Mouse (Mus musculus): ENCODE data around the gene Cbx4. TPM values are rescaled to one million over a fixed set of nuclear protein-coding genes. Genes with fewer than 3 reads are reported as not detected.
"Not testable (repeated sequence)": the region's sequence is repeated elsewhere in the genome, so short reads cannot be mapped to it uniquely, and the experiment has no call there.

Gene Cbx4
- polyA plus RNA-seq, 1 experiment from 2014 or later, result 7.0 TPM

DNA sequence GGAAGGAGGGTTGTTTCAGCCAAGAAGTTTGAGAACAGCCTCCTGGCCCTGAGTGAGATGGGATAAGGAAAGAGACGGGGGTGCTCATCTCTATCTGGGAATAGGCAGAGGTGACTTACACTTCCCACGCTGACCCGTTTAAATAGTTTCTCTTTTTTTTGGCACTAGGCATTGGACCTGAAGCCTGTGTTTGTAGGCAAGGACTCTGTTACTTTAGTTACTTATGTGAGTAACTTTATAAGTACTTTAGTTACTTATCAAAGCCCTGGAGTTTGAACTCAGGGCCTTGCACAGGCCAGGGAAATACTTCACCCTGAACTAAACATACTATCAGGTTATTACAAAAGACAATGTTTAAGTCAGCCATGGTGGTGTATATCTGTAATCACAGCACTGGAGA is 18.0 kb upstream of the Cbx4 start:
- H3K4me3 ChIP-seq (ENCODE audit: low read depth, low read length), result no peak overlapping the region
- ATAC-seq (replicated peaks; ENCODE audit: low FRiP score), result no peak
- no peak overlapping the region for H3K27ac ChIP-seq (ENCODE audit: low read depth, low read length)
- WGBS, result 84% methylated on average over 3 of the region's 3 CpGs
- H3K27me3 ChIP-seq (ENCODE audit: control insufficient read depth, insufficient read depth, low read length), result no peaks in the 10 kb centered on the region
- H3K4me2 ChIP-seq (ENCODE audit: low read depth, low read length, severe bottlenecking), result no peak overlapping the region
- H3K9ac ChIP-seq (ENCODE audit: low read length), result no peak overlapping the region
- no peaks in the 10 kb centered on the region for H3K36me3 ChIP-seq (ENCODE audit: control insufficient read depth, insufficient read depth, low read length)
- no peaks in the 10 kb centered on the region for H3K9me3 ChIP-seq (ENCODE audit: control insufficient read depth, low read length)
- 0 out of 2 replicates have a peak, but pooled peaks cover 4% of the 10 kb centered on the region for H3K4me1 ChIP-seq (replicated peaks; ENCODE audit: control insufficient read depth, insufficient read depth, low read length)
- DNase-seq (ENCODE audit: low spot score), result no peak

DNA sequence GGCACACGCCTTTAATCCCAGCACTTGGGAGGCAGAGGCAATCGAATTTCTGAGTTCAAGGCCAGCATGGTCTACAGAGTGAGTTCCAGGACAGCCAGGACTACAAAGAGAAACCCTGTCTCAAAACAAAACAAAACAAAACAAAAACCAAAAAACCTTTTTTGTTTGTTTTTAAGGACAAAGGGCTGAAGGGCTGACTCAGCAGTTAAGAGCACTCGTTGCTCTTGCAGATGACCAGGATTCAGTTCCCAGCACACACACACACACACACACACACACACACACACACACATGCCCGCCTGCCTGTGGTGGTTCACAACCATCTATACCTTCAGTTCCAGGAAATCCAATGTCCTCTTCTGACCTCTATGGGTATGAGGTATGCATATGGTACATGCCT is 14.3 kb upstream of the Cbx4 start:
- not testable (repeated sequence) for H3K27ac ChIP-seq (ENCODE audit: low read depth, low read length); H3K27me3 ChIP-seq (ENCODE audit: control insufficient read depth, insufficient read depth, low read length); H3K4me2 ChIP-seq (ENCODE audit: low read depth, low read length, severe bottlenecking); ATAC-seq (replicated peaks; ENCODE audit: low FRiP score); H3K9ac ChIP-seq (ENCODE audit: low read length); H3K4me3 ChIP-seq (ENCODE audit: low read depth, low read length); H3K36me3 ChIP-seq (ENCODE audit: control insufficient read depth, insufficient read depth, low read length); H3K9me3 ChIP-seq (ENCODE audit: control insufficient read depth, low read length); H3K4me1 ChIP-seq (replicated peaks; ENCODE audit: control insufficient read depth, insufficient read depth, low read length); DNase-seq (ENCODE audit: low spot score)
- 77% methylated on average over 4 of the region's 4 CpGs for WGBS

DNA sequence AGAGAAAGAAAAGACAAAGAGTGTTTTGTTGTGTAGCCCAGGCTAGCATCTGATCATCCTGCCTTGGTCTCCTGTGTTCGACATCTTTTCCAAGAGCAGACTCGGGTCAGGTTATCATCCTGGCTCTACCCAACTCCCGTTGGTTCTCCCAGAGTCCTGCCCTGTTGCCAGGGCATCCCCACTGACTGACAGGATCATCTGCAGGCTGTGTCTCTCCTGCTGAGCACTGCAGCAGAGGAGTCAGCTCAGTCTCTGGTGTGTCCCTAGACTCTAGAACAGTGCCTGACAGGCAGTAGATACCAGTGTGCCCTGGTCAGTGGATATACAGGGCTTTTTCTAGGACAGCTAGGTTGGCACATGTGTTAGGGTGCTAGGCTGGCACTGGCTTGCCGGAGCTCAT is 12.2 kb upstream of the Cbx4 start:
- Histone ChIP-seq H3K9ac (ENCODE audit: low read length) (no peak overlapping the region), H3K4me2 (ENCODE audit: low read depth, low read length, severe bottlenecking) (no peak overlapping the region), H3K9me3 (ENCODE audit: control insufficient read depth, low read length) (no peaks in the 10 kb centered on the region), H3K36me3 (ENCODE audit: control insufficient read depth, insufficient read depth, low read length) (no peaks in the 10 kb centered on the region), H3K27me3 (ENCODE audit: control insufficient read depth, insufficient read depth, low read length) (no peaks in the 10 kb centered on the region), H3K4me3 (ENCODE audit: low read depth, low read length) (no peak overlapping the region), H3K27ac (ENCODE audit: low read depth, low read length) (no peak overlapping the region), H3K4me1 (replicated peaks; ENCODE audit: control insufficient read depth, insufficient read depth, low read length) (no peaks in the 10 kb centered on the region)
- ATAC-seq (replicated peaks; ENCODE audit: low FRiP score), result no peak
- WGBS, result 71% methylated on average over 4 of the region's 4 CpGs
- no peak for DNase-seq (ENCODE audit: low spot score)

DNA sequence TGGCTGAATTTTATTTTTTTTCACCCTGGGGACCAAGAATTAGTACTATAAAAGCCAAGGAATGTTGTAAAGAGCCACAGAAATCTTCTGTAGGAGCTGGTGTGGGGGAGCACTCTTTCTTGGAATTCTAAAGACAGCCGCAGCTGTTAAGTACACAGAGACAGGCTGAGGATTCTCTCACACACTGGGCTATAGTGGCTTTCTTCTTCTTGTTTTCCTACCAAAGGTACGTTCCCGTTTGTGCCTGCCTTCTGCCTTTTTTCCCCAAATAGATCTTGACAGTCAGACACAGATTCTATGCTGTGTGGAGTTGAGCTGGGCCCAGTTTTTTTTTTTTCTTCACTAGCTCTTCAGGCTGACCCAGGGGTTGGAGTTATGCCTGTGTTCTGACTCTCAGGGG is 9.4 kb upstream of the Cbx4 start:
- no peak overlapping the region for H3K4me2 ChIP-seq (ENCODE audit: low read depth, low read length, severe bottlenecking)
- 62% methylated on average over 3 of the region's 3 CpGs for WGBS
- peaks cover 5% of the 10 kb centered on the region for H3K4me1 ChIP-seq (replicated peaks; ENCODE audit: control insufficient read depth, insufficient read depth, low read length)
- H3K36me3 ChIP-seq (ENCODE audit: control insufficient read depth, insufficient read depth, low read length), result no peaks in the 10 kb centered on the region
- H3K9me3 ChIP-seq (ENCODE audit: control insufficient read depth, low read length), result no peaks in the 10 kb centered on the region
- H3K27me3 ChIP-seq (ENCODE audit: control insufficient read depth, insufficient read depth, low read length), result peaks cover 13% of the 10 kb centered on the region
- H3K27ac ChIP-seq (ENCODE audit: low read depth, low read length), result no peak overlapping the region
- H3K9ac ChIP-seq (ENCODE audit: low read length), result no peak overlapping the region
- DNase-seq (ENCODE audit: low spot score), result no peak
- no peak for ATAC-seq (replicated peaks; ENCODE audit: low FRiP score)
- no peak overlapping the region for H3K4me3 ChIP-seq (ENCODE audit: low read depth, low read length)

DNA sequence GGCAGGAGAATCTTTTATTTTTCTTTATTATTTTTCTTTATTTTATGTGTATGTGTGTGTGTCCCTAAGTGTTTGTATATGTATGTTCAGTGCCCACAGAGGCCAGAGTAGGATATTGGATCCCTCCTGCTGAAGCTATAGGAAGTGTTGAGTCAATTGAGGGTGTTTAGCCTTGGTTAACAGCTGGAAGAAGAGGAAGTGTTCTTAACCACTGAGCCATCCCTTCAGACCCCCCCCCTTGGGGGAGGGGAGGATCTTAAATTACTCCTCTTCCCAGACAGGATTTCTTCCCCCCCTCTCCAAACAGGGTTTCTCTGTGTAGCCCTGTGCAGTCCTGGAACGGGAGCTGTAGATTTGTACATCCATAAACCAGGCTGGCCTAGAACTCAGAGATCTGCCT is 7.3 kb upstream of the Cbx4 start:
- ATAC-seq (replicated peaks; ENCODE audit: low FRiP score), result no peak
- Histone ChIP-seq H3K4me3 (ENCODE audit: low read depth, low read length) (no peak overlapping the region), H3K36me3 (ENCODE audit: control insufficient read depth, insufficient read depth, low read length) (no peaks in the 10 kb centered on the region), H3K9me3 (ENCODE audit: control insufficient read depth, low read length) (no peaks in the 10 kb centered on the region), H3K9ac (ENCODE audit: low read length) (no peak overlapping the region), H3K4me2 (ENCODE audit: low read depth, low read length, severe bottlenecking) (no peak overlapping the region), H3K27ac (ENCODE audit: low read depth, low read length) (no peak overlapping the region), H3K27me3 (ENCODE audit: control insufficient read depth, insufficient read depth, low read length) (peaks cover 34% of the 10 kb centered on the region), H3K4me1 (replicated peaks; ENCODE audit: control insufficient read depth, insufficient read depth, low read length) (peaks cover 20% of the 10 kb centered on the region)
- 58% methylated on average over 1 of the region's 1 CpGs for WGBS
- no peak for DNase-seq (ENCODE audit: low spot score)

DNA sequence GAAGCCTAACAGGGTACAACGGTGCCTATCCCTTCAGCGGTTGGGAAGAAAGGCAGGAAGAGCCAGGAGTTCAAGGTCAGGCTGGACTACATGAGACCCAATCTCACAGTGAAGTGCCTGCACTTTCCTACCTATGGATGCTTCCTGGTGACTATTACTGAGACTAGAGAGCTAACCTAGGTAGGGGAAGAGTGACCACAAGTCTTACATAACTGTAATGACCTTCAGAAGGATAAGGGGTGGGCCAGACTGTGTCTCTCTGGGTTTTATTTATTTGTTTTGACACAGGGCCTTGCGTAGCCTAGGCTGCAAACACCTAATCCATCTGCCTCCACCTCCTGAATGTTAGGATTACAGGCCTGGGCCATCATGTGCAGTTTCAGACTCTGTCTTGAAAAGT is 6.3 kb upstream of the Cbx4 start:
- H3K36me3 ChIP-seq (ENCODE audit: control insufficient read depth, insufficient read depth, low read length), result no peaks in the 10 kb centered on the region
- H3K4me2 ChIP-seq (ENCODE audit: low read depth, low read length, severe bottlenecking), result no peak overlapping the region
- no peak overlapping the region for H3K27ac ChIP-seq (ENCODE audit: low read depth, low read length)
- ATAC-seq (replicated peaks; ENCODE audit: low FRiP score), result no peak
- no peak for DNase-seq (ENCODE audit: low spot score)
- peaks cover 24% of the 10 kb centered on the region for H3K4me1 ChIP-seq (replicated peaks; ENCODE audit: control insufficient read depth, insufficient read depth, low read length)
- H3K27me3 ChIP-seq (ENCODE audit: control insufficient read depth, insufficient read depth, low read length), result peaks cover 45% of the 10 kb centered on the region
- 76% methylated on average over 3 of the region's 3 CpGs for WGBS
- H3K4me3 ChIP-seq (ENCODE audit: low read depth, low read length), result no peak overlapping the region
- no peak overlapping the region for H3K9ac ChIP-seq (ENCODE audit: low read length)
- H3K9me3 ChIP-seq (ENCODE audit: control insufficient read depth, low read length), result no peaks in the 10 kb centered on the region

DNA sequence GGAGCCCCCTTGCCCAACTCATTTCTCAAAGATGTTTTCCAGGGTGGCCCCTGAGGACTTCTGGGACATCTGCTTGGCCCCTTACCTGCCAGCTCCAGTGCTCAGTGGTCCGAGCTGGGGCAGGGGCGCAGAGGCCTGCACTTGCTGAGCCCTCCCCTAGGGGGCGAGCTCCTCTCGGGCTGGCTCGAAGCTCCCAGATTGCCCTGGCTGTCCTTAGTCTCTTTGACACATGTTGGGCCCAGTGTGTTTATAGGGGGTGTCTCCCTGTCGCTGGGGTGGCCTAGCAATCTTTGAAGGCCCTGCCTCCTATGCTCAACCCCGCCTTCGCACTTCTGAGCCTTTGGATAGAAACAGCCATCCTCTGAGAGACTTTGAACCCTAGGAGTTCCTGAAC is 5.6 kb upstream of the Cbx4 start:
- peak overlapping the region; percentile 99; the same call in 1 of the 2 replicates for H3K4me2 ChIP-seq (ENCODE audit: low read depth, low read length, severe bottlenecking)
- H3K4me3 ChIP-seq (ENCODE audit: low read depth, low read length), result no peak overlapping the region
- no peak overlapping the region for H3K27ac ChIP-seq (ENCODE audit: low read depth, low read length)
- 2% methylated on average over 8 of the region's 8 CpGs for WGBS
- H3K36me3 ChIP-seq (ENCODE audit: control insufficient read depth, insufficient read depth, low read length), result no peaks in the 10 kb centered on the region
- peak; percentile 88 for DNase-seq (ENCODE audit: low spot score)
- peaks cover 26% of the 10 kb centered on the region for H3K4me1 ChIP-seq (replicated peaks; ENCODE audit: control insufficient read depth, insufficient read depth, low read length)
- H3K9ac ChIP-seq (ENCODE audit: low read length), result no peak overlapping the region
- peaks cover 50% of the 10 kb centered on the region for H3K27me3 ChIP-seq (ENCODE audit: control insufficient read depth, insufficient read depth, low read length)
- 0 out of 2 replicates have a peak, but pooled peaks have one; percentile 16 for ATAC-seq (replicated peaks; ENCODE audit: low FRiP score)
- no peaks in the 10 kb centered on the region for H3K9me3 ChIP-seq (ENCODE audit: control insufficient read depth, low read length)

DNA sequence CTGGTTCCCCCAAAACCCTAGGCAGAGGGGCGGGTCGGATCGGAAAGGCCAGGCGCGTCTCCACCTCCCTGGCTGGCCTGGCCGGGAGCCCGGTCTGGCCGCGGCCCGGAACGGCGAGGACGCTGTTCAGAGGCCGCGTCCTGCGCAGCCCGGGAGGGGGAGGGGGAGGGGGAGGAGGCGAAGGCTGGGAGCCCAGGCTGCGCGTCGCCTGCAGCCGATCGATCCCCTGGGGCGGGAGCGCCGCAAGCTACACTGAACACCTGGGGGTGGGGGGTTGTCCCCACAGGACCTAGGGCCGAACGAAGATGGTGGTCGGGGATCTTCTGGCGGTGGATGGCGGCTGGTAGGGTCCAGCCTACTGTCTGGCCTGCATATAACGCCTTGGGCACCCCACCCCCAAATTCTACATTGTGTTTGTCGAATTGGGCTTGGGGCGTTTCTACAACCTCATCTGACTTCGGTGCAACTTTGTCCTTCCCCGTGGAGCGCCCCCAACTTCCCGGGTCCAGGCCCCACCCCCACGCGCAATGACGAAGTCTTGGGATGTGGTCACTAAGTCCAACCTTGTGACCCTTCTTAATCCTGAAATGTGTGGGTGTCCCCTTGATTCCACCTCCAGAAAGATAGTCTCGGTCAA is 5.1 kb upstream of the Cbx4 start:
- no peaks in the 10 kb centered on the region for H3K36me3 ChIP-seq (ENCODE audit: control insufficient read depth, insufficient read depth, low read length)
- H3K27me3 ChIP-seq (ENCODE audit: control insufficient read depth, insufficient read depth, low read length), result peaks cover 52% of the 10 kb centered on the region
- H3K9me3 ChIP-seq (ENCODE audit: control insufficient read depth, low read length), result no peaks in the 10 kb centered on the region
- DNase-seq (ENCODE audit: low spot score) (peak; percentile 84), ATAC-seq (replicated peaks; ENCODE audit: low FRiP score) (peak; percentile 37)
- peak overlapping the region; percentile 50 for H3K4me3 ChIP-seq (ENCODE audit: low read depth, low read length)
- H3K4me2 ChIP-seq (ENCODE audit: low read depth, low read length, severe bottlenecking), result peak overlapping the region; percentile 99
- WGBS, result under 1% methylated on average over 41 of the region's 42 CpGs
- no peak overlapping the region for H3K27ac ChIP-seq (ENCODE audit: low read depth, low read length)
- peak overlapping the region; percentile 57 for H3K9ac ChIP-seq (ENCODE audit: low read length)
- peaks cover 28% of the 10 kb centered on the region for H3K4me1 ChIP-seq (replicated peaks; ENCODE audit: control insufficient read depth, insufficient read depth, low read length)

Measured in forebrain, embryonic 11.5 days (tissue).